Mouse (Mus musculus): ENCODE results near the gene Wdr60. TPM values are rescaled to one million over a fixed set of nuclear protein-coding genes. Genes with fewer than 3 reads are reported as not detected.

Wdr60 gene
- polyA plus RNA-seq, 2 experiments, result 2.1 to 2.2 TPM

DNA sequence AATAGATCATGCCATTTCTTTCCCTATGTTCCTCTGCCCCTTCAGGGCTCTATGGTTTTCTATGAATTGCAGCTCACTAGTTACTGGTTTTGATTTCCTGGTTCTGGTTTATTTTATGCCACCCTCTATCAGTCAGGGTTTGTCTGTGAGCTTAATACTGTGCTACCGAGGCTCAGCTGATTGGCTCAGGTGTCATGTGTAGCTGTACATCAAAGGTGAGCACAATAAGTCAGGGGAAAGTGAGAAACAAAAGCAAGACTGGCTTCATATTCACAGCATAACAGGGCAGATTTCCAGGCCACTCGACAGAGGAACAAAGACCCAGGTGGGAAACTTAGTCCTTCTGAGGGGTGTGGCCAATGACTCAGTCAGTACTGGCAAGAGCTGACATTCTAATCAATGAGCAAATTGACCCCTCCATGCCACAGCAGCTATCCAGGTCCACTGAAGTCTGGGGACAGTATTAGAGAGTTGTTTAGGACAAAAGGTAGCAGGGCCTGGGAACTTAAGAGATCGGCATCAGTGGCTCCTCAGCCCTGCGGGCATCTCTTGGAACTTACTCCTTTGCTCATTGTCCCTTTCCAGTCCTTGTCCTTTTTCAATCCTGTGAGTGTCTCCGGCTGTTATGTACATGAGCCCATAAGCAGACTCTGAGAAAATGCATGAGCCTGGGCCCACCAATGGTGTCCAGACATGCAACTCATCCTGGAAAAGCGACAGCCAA lies 79.4 kb downstream of the Wdr60 start:
- DNase-seq (ENCODE audit: low read depth in 3 of 3, low spot score in 3 of 3) (no peak), ATAC-seq (ENCODE audit: insufficient read depth) (no peak)
- Histone ChIP-seq H3K27ac (no peak overlapping the region), H3K36me3 (replicated peaks; ENCODE audit: control insufficient read depth, insufficient read depth, low read depth) (no peaks in the 10 kb centered on the region), H3K9ac (replicated peaks) (no peak overlapping the region), H3K9me3 (ENCODE audit: control insufficient read depth, low read length) (no peaks in the 10 kb centered on the region), H3K4me3 (ENCODE audit: insufficient read depth in 1 of 2, low read depth in 2 of 2, low read length in 2 of 2) (no peak overlapping the region), H3K4me2 (ENCODE audit: low read depth) (no peak overlapping the region), H3K27me3 (ENCODE audit: control insufficient read depth, insufficient read depth, low read length) (no peaks in the 10 kb centered on the region), H3K4me1 (replicated peaks; ENCODE audit: control insufficient read depth in 2 of 2, insufficient read depth in 2 of 2, low read length in 1 of 2) (no peaks in the 10 kb centered on the region)
- WGBS (ENCODE audit: insufficient replicate concordance), result 60% methylated on average over 6 of the region's 6 CpGs
- TF ChIP-seq CTCF (IDR thresholded peaks at IDR 0.05; ENCODE audit: low read depth) (no peak), EP300 (IDR thresholded peaks at IDR 0.05; ENCODE audit: low read depth) (no peak)

DNA sequence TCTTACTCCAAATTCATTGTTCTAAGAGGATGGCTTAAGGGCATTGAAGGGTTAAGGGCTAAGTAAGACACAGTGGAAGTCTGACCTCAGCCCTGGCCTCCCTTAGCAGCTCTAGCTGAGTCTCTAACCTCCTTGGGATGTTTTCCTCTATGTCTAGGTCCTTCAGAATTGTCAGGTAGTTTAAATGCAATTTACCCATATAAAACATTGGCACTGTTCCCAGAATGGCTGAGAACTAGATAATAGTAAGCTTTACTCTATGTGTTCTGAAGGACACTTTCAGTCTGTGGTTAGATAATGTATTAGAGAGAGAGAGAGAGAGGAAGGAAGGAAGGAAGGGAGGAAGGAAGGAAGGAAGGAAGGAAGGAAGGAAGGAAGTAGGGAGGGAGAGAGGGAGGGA lies 80.4 kb downstream of the Wdr60 start:
- no peaks in the 10 kb centered on the region for H3K36me3 ChIP-seq (replicated peaks; ENCODE audit: control insufficient read depth, insufficient read depth, low read depth)
- no peak for DNase-seq (ENCODE audit: low read depth in 3 of 3, low spot score in 3 of 3)
- no peak overlapping the region for H3K9ac ChIP-seq (replicated peaks)
- H3K27me3 ChIP-seq (ENCODE audit: control insufficient read depth, insufficient read depth, low read length), result no peaks in the 10 kb centered on the region
- no peaks in the 10 kb centered on the region for H3K4me1 ChIP-seq (replicated peaks; ENCODE audit: control insufficient read depth in 2 of 2, insufficient read depth in 2 of 2, low read length in 1 of 2)
- H3K27ac ChIP-seq, result no peak overlapping the region
- no peak overlapping the region for H3K4me3 ChIP-seq (ENCODE audit: insufficient read depth in 1 of 2, low read depth in 2 of 2, low read length in 2 of 2)
- H3K4me2 ChIP-seq (ENCODE audit: low read depth), result no peak overlapping the region
- no peaks in the 10 kb centered on the region for H3K9me3 ChIP-seq (ENCODE audit: control insufficient read depth, low read length)
- ATAC-seq (ENCODE audit: insufficient read depth), result no peak
- TF ChIP-seq CTCF (IDR thresholded peaks at IDR 0.05; ENCODE audit: low read depth), result no peak
- no peak for TF ChIP-seq EP300 (IDR thresholded peaks at IDR 0.05; ENCODE audit: low read depth)

- H3K27ac ChIP-seq, result no peak overlapping the region
- H3K9ac ChIP-seq (replicated peaks), result no peak overlapping the region
- H3K4me1 ChIP-seq (replicated peaks; ENCODE audit: control insufficient read depth in 2 of 2, insufficient read depth in 2 of 2, low read length in 1 of 2), result no peaks in the 10 kb centered on the region
- ATAC-seq (ENCODE audit: insufficient read depth) (no peak), DNase-seq (ENCODE audit: low read depth in 3 of 3, low spot score in 3 of 3) (no peak)
- H3K4me2 ChIP-seq (ENCODE audit: low read depth), result no peak overlapping the region
- no peaks in the 10 kb centered on the region for H3K36me3 ChIP-seq (replicated peaks; ENCODE audit: control insufficient read depth, insufficient read depth, low read depth)
- H3K9me3 ChIP-seq (ENCODE audit: control insufficient read depth, low read length), result no peaks in the 10 kb centered on the region
- no peak overlapping the region for H3K4me3 ChIP-seq (ENCODE audit: insufficient read depth in 1 of 2, low read depth in 2 of 2, low read length in 2 of 2)
- WGBS (ENCODE audit: insufficient replicate concordance), result 50% methylated on average over 4 of the region's 4 CpGs
- H3K27me3 ChIP-seq (ENCODE audit: control insufficient read depth, insufficient read depth, low read length), result no peaks in the 10 kb centered on the region
- TF ChIP-seq EP300 (IDR thresholded peaks at IDR 0.05; ENCODE audit: low read depth) (no peak), CTCF (IDR thresholded peaks at IDR 0.05; ENCODE audit: low read depth) (no peak)
Observed at GRCm38 (mm10) chr12:116181436-116182050, 81.3 kb downstream of the Wdr60 start.

DNA sequence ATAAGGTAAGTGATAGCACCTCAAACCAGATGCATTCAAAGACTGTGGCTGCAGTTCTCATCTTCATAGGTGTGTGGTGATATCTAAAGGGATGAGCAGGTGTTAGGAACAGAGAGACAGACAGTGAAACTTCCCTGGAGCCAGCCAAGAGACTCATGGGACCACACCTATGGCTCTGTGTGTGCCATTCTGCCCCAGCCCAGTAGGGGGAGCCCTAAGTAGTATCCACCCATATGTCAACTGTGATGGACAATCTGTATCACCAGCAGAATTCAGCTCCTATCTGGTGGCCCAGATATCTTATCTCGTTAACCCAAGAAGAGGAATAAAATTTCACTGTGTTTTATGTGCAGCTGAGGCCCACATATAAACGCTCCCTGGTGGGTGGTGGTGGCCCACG lies 85.9 kb downstream of the Wdr60 start:
- peak in 1 of 3 experiments; percentile 24 for DNase-seq (ENCODE audit: low read depth in 3 of 3, low spot score in 3 of 3)
- ATAC-seq (ENCODE audit: insufficient read depth), result no peak; the same call in 1 of the 2 replicates

DNA sequence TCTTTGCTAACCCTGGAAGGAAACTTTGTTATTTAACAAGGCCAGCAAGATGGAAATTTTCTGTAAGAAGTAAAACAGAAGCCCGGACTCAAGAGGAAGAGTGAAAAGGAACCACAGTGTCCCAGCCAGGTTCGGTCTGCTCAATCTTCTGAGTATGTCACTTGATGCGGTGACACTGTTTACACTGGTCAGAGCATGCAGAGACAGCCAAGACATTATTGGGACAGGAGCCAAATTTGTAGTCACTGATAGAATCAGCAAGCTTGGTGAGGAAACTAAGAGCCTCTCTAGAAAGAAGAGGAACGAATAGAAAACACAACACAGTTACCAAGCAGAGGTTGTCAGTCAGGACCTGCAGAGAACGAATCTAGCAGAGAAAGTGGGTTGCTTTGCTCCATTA lies 93.2 kb downstream of the Wdr60 start:
- ATAC-seq (ENCODE audit: insufficient read depth), result no peak
- TF ChIP-seq EP300 (IDR thresholded peaks at IDR 0.05; ENCODE audit: low read depth) (no peak), CTCF (IDR thresholded peaks at IDR 0.05; ENCODE audit: low read depth) (no peak)
- no peak overlapping the region for H3K4me3 ChIP-seq (ENCODE audit: insufficient read depth in 1 of 2, low read depth in 2 of 2, low read length in 2 of 2)
- no peaks in the 10 kb centered on the region for H3K9me3 ChIP-seq (ENCODE audit: control insufficient read depth, low read length)
- no peaks in the 10 kb centered on the region for H3K27me3 ChIP-seq (ENCODE audit: control insufficient read depth, insufficient read depth, low read length)
- H3K36me3 ChIP-seq (replicated peaks; ENCODE audit: control insufficient read depth, insufficient read depth, low read depth), result no peaks in the 10 kb centered on the region
- H3K9ac ChIP-seq (replicated peaks), result no peak overlapping the region
- no peaks in the 10 kb centered on the region for H3K4me1 ChIP-seq (replicated peaks; ENCODE audit: control insufficient read depth in 2 of 2, insufficient read depth in 2 of 2, low read length in 1 of 2)
- WGBS (ENCODE audit: insufficient replicate concordance), result 48% methylated on average over 5 of the region's 5 CpGs
- H3K4me2 ChIP-seq (ENCODE audit: low read depth), result no peak overlapping the region
- no peak for DNase-seq (ENCODE audit: low read depth in 3 of 3, low spot score in 3 of 3)
- H3K27ac ChIP-seq, result no peak overlapping the region

More for the DNA sequence above, 85.9 kb downstream of the Wdr60 start:
- WGBS (ENCODE audit: insufficient replicate concordance), result 33% methylated on average over 3 of the region's 3 CpGs
- H3K4me1 ChIP-seq (replicated peaks; ENCODE audit: control insufficient read depth in 2 of 2, insufficient read depth in 2 of 2, low read length in 1 of 2), result no peaks in the 10 kb centered on the region
- H3K4me3 ChIP-seq (ENCODE audit: insufficient read depth in 1 of 2, low read depth in 2 of 2, low read length in 2 of 2), result no peak overlapping the region
- H3K9me3 ChIP-seq (ENCODE audit: control insufficient read depth, low read length), result no peaks in the 10 kb centered on the region
- no peak overlapping the region for H3K9ac ChIP-seq (replicated peaks)
- TF ChIP-seq EP300 (IDR thresholded peaks at IDR 0.05; ENCODE audit: low read depth) (no peak), CTCF (IDR thresholded peaks at IDR 0.05; ENCODE audit: low read depth) (peak; percentile 77)
- no peaks in the 10 kb centered on the region for H3K27me3 ChIP-seq (ENCODE audit: control insufficient read depth, insufficient read depth, low read length)
- H3K36me3 ChIP-seq (replicated peaks; ENCODE audit: control insufficient read depth, insufficient read depth, low read depth), result no peaks in the 10 kb centered on the region
- H3K4me2 ChIP-seq (ENCODE audit: low read depth), result no peak overlapping the region
- H3K27ac ChIP-seq, result no peak overlapping the region
